In genomic region chr11:108152591-108152990, GRCm38 (mm10) we compare ENCODE assay signal across 18 mouse cellular contexts.
"Had no signal": no experiment of that assay in that cellular context is flagged by ENCODE, and none has a peak within 500 bp of the region (broad histone marks: within the 10 kb centered on the region; RNA-seq: fewer than 3 reads in every experiment).

No protein-coding gene starts in this region.

- H3K27ac ChIP-seq: kidney, embryonic 15.5 days; limb, embryonic 15.5 days; liver, embryonic 12.5 days; macrophage; midbrain, embryonic 15.5 days; neural tube, embryonic 12.5 days had no signal

- H3K4me2 ChIP-seq: kidney, embryonic 15.5 days; limb, embryonic 15.5 days; liver, embryonic 12.5 days; lung, embryonic 14.5 days; midbrain, embryonic 11.5 days; midbrain, embryonic 15.5 days; neural tube, embryonic 12.5 days had no signal

- ATAC-seq: liver, embryonic 12.5 days; midbrain, embryonic 15.5 days had no signal

- DNase-seq: kidney, adult 18-20 months; kidney, postnatal 14 days; layer of hippocampus, adult 9-11 months; layer of hippocampus, postnatal 36 days; left cerebral cortex, postnatal 4 days; lung, embryonic 14.5 days; lung, postnatal 10 days; right cerebral cortex, postnatal 14 days; thymus, adult 18-20 months; thymus, postnatal 14 days had no signal

- H3K36me3 ChIP-seq: kidney, embryonic 15.5 days; limb, embryonic 15.5 days; liver, embryonic 12.5 days; midbrain, embryonic 15.5 days; neural tube, embryonic 12.5 days had no signal

- H3K4me3 ChIP-seq: kidney, embryonic 15.5 days; limb, embryonic 15.5 days; liver, embryonic 12.5 days; megakaryocyte, embryonic 14.5 days; midbrain, embryonic 15.5 days; neural tube, embryonic 12.5 days had no signal

- H3K9me3 ChIP-seq: kidney, embryonic 15.5 days; limb, embryonic 15.5 days; liver, embryonic 12.5 days; megakaryocyte, embryonic 14.5 days; midbrain, embryonic 15.5 days; neural tube, embryonic 12.5 days had no signal

- H3K27me3 ChIP-seq: kidney, embryonic 15.5 days; limb, embryonic 15.5 days; megakaryocyte, embryonic 14.5 days; midbrain, embryonic 15.5 days; neural tube, embryonic 12.5 days had no signal

- H3K9ac ChIP-seq: kidney, embryonic 15.5 days; limb, embryonic 15.5 days; liver, embryonic 12.5 days; lung, embryonic 14.5 days; midbrain, embryonic 15.5 days; neural tube, embryonic 12.5 days had no signal
